Mouse (Mus musculus): Measurements from ENCODE around the gene Prx. TPM values are rescaled to one million over a fixed set of nuclear protein-coding genes. Genes with fewer than 3 reads are reported as not detected.

Gene Prx
- polyA plus RNA-seq, 1 experiment from 2014 or later, result 2.5 TPM

Other genes with a start within 250 kb of the Prx start
- gene Numbl, start 240.9 kb upstream of the Prx start, polyA plus RNA-seq (2014; fragmentation: Nextera tagmentation; extraction: Ambion mirVana), result 25.1 and 28.4 TPM in 2 replicates
- 74.2 and 74.8 TPM in 2 replicates for gene Ltbp4, start 161.6 kb upstream of the Prx start, polyA plus RNA-seq (2014; fragmentation: Nextera tagmentation; extraction: Ambion mirVana)
- gene Shkbp1, start 143.3 kb upstream of the Prx start, polyA plus RNA-seq (2014; fragmentation: Nextera tagmentation; extraction: Ambion mirVana), result 26.5 and 30.3 TPM in 2 replicates
- gene Gm20479, start 141.9 kb upstream of the Prx start, polyA plus RNA-seq (2014; fragmentation: Nextera tagmentation; extraction: Ambion mirVana), result not detected in 2 replicates
- gene Sptbn4, start 51.6 kb upstream of the Prx start, polyA plus RNA-seq (2014; fragmentation: Nextera tagmentation; extraction: Ambion mirVana), result 0.39 and 0.40 TPM in 2 replicates
- 67.3 and 75.2 TPM in 2 replicates for gene Blvrb, start 51.3 kb upstream of the Prx start, polyA plus RNA-seq (2014; fragmentation: Nextera tagmentation; extraction: Ambion mirVana)
- gene Sertad3, start 25.6 kb upstream of the Prx start, polyA plus RNA-seq (2014; fragmentation: Nextera tagmentation; extraction: Ambion mirVana), result 31.3 and 31.9 TPM in 2 replicates
- gene Sertad1, start 12.4 kb upstream of the Prx start, polyA plus RNA-seq (2014; fragmentation: Nextera tagmentation; extraction: Ambion mirVana), result 32.6 and 34.7 TPM in 2 replicates
- gene Hipk4, start 23.9 kb downstream of the Prx start, polyA plus RNA-seq (2014; fragmentation: Nextera tagmentation; extraction: Ambion mirVana), result 0.54 and 0.93 TPM in 2 replicates
- gene Pld3, start 53.9 kb downstream of the Prx start, polyA plus RNA-seq (2014; fragmentation: Nextera tagmentation; extraction: Ambion mirVana), result 111 TPM in 2 replicates
- gene 2310022A10Rik, start 53.9 kb downstream of the Prx start, polyA plus RNA-seq (2014; fragmentation: Nextera tagmentation; extraction: Ambion mirVana), result 28.7 and 32.7 TPM in 2 replicates
- 114 and 123 TPM in 2 replicates for gene Akt2, start 92.2 kb downstream of the Prx start, polyA plus RNA-seq (2014; fragmentation: Nextera tagmentation; extraction: Ambion mirVana)
- 3.8 and 4.6 TPM in 2 replicates for gene Ttc9b, start 154.6 kb downstream of the Prx start, polyA plus RNA-seq (2014; fragmentation: Nextera tagmentation; extraction: Ambion mirVana)
- gene Map3k10, start 175.3 kb downstream of the Prx start, polyA plus RNA-seq (2014; fragmentation: Nextera tagmentation; extraction: Ambion mirVana), result 7.2 and 8.0 TPM in 2 replicates
- gene Zfp607b, start 190.0 kb downstream of the Prx start, polyA plus RNA-seq (2014; fragmentation: Nextera tagmentation; extraction: Ambion mirVana), result 3.2 and 3.4 TPM in 2 replicates
- gene Zfp60, start 232.1 kb downstream of the Prx start, polyA plus RNA-seq (2014; fragmentation: Nextera tagmentation; extraction: Ambion mirVana), result 30.4 and 33.5 TPM in 2 replicates

Measured in embryonic facial prominence, embryonic 14.5 days (tissue).